26 mouse cellular contexts compared by ENCODE assay signal in the genomic region with DNA sequence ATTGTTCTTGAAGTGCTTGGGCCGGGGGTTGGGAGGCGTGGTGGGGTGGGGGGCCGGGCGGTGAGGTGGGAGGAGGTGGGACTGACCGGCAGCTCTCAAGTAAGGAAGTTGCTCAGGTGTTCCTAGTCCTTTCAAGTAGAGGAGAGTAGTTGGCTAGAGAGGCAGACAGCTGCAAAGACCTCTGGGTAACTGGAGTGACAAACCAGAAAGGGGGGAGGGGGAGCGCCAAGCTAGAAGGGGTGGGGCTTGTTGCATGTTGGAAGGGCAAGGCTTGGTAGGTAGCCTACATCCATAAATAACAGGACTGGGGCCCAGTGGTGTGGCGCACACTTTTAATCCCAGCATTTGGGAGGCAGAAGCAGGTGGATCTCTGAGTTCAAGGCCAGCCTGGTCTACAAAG. TPM values are rescaled to one million over a fixed set of nuclear protein-coding genes. Genes with fewer than 3 reads are reported as not detected.
DNase-seq lines count a peak whose midpoint lies in the region; ATAC-seq lines count a peak whose summit lies in the region.
"Had no signal": no experiment of that assay in that cellular context is flagged by ENCODE, and none has a peak within 500 bp of the region (broad histone marks: within the 10 kb centered on the region; RNA-seq: fewer than 3 reads in every experiment).

No protein-coding gene starts in this region.

- no peak overlapping the region for H3K9ac ChIP-seq in forebrain, embryonic 15.5 days (replicated peaks)
- H3K9ac ChIP-seq: embryonic facial prominence, embryonic 13.5 days; embryonic facial prominence, embryonic 15.5 days; forebrain, embryonic 12.5 days; forebrain, postnatal 0 days had no signal

- H3K9me3 ChIP-seq in forebrain, embryonic 15.5 days = no peaks in the 10 kb centered on the region
- H3K9me3 ChIP-seq: embryonic facial prominence, embryonic 13.5 days; embryonic facial prominence, embryonic 15.5 days had no signal

- no peaks in the 10 kb centered on the region for H3K27me3 ChIP-seq in forebrain, embryonic 15.5 days
- H3K27me3 ChIP-seq: embryonic facial prominence, embryonic 13.5 days; embryonic facial prominence, embryonic 15.5 days; forebrain, embryonic 12.5 days; Patski had no signal

- ATAC-seq in forebrain, embryonic 15.5 days (replicated peaks) = no peak
- ATAC-seq: activated CD4-positive, CD25-positive, alpha-beta regulatory T cell, adult 4 months; forebrain, embryonic 14.5 days; forebrain, postnatal 0 days; Patski had no signal

- no peaks in the 10 kb centered on the region for H3K36me3 ChIP-seq in forebrain, embryonic 15.5 days
- H3K36me3 ChIP-seq: embryonic facial prominence, embryonic 13.5 days; embryonic facial prominence, embryonic 15.5 days; forebrain, embryonic 10.5 days; forebrain, embryonic 12.5 days; G1E had no signal

- WGBS in forebrain, embryonic 15.5 days = 94% methylated on average over 7 of the region's 7 CpGs

- H3K27ac ChIP-seq in forebrain, embryonic 15.5 days (replicated peaks) = no peak overlapping the region
- H3K27ac ChIP-seq: embryonic facial prominence, embryonic 13.5 days; embryonic facial prominence, embryonic 15.5 days; forebrain, embryonic 10.5 days; forebrain, embryonic 12.5 days had no signal

- no peaks in the 10 kb centered on the region for H3K4me1 ChIP-seq in forebrain, embryonic 15.5 days
- H3K4me1 ChIP-seq: forebrain, embryonic 12.5 days had no signal

- no peak overlapping the region for H3K4me2 ChIP-seq in forebrain, embryonic 15.5 days (replicated peaks)
- H3K4me2 ChIP-seq: embryonic facial prominence, embryonic 13.5 days; embryonic facial prominence, embryonic 15.5 days; forebrain, embryonic 12.5 days had no signal

- no peak overlapping the region for H3K4me3 ChIP-seq in forebrain, embryonic 15.5 days
- H3K4me3 ChIP-seq: embryonic facial prominence, embryonic 13.5 days; embryonic facial prominence, embryonic 15.5 days; erythroblast, embryonic 14.5 days; forebrain, embryonic 10.5 days; forebrain, embryonic 12.5 days had no signal

- DNase-seq in ES-CJ7 (ENCODE audit: low read depth, low spot score) (peak; percentile 95), R1 (ENCODE audit: low read depth, low spot score) (peak; percentile 96)
- DNase-seq in right cerebral cortex, postnatal 14 days = no peak
- no peak for DNase-seq in adrenal gland, adult 8-10 months
- DNase-seq: adrenal gland, postnatal 10 days; adrenal gland, postnatal 25 days; cerebellum, adult 11 months; cerebellum, adult 18-20 months; cerebellum, adult 8-10 months; cerebellum, adult 9-11 months; cerebellum, postnatal 14 days; cerebellum, postnatal 36 days; embryo, embryonic 11 days; forebrain, postnatal 0 days had no signal

RNA-seq across cellular contexts. Expression of gene Bcam, which starts 10.9 kb away (rescaled TPM):
- 6.8 TPM in 2 replicates for polyA plus RNA-seq in forebrain, embryonic 15.5 days (2015; fragmentation: Nextera tagmentation; extraction: Ambion mirVana)
- total RNA-seq in adrenal gland, adult 8-10 months (2022) = 10 to 100 TPM; 50.3 to 63.5 (median 55.3) TPM
- polyA plus RNA-seq: erythroblast, embryonic 14.5 days; G1E had no signal

RNA-seq across cellular contexts. Expression of gene Cblc, which starts 14.9 kb away (rescaled TPM):
- not detected in 2 replicates for polyA plus RNA-seq in forebrain, embryonic 15.5 days (2015; fragmentation: Nextera tagmentation; extraction: Ambion mirVana)
- under 1 TPM in 1 of 4 experiments, not detected in 3; 0.43 TPM for total RNA-seq in adrenal gland, adult 8-10 months (2022)
- total RNA-seq: common myeloid progenitor, adult 5-6 weeks; G1E had no signal
- polyA plus RNA-seq: activated CD4-positive, CD25-positive, alpha-beta regulatory T cell, adult 4 months; C2C12; erythroblast, embryonic 14.5 days; forebrain, embryonic 14.5 days; G1E had no signal

RNA-seq across cellular contexts. Expression of gene Nectin2, which starts 31.5 kb away (rescaled TPM):
- polyA plus RNA-seq in forebrain, embryonic 15.5 days (2015; fragmentation: Nextera tagmentation; extraction: Ambion mirVana) = 42.6 and 45.3 TPM in 2 replicates
- 100 to 1,000 TPM in 1 of 4 experiments, 10 to 100 TPM in 3; 72.1 to 116 (median 88.9) TPM for total RNA-seq in adrenal gland, adult 8-10 months (2022)

RNA-seq across cellular contexts. Expression of gene Bcl3, which starts 40.8 kb away (rescaled TPM):
- polyA plus RNA-seq in forebrain, embryonic 15.5 days (2015; fragmentation: Nextera tagmentation; extraction: Ambion mirVana) = 1.0 and 1.3 TPM in 2 replicates
- 10 to 100 TPM; 16.5 to 23.4 (median 21.9) TPM for total RNA-seq in adrenal gland, adult 8-10 months (2022)

Comparison
In these comparisons a context has a peak if more than half of its experiments do, and no peak if none do; other contexts are left out.
1. DNase-seq: peak in ES-CJ7 (single experiment) and R1 (single experiment); none in right cerebral cortex, postnatal 14 days (single experiment) and adrenal gland, adult 8-10 months (single experiment).